Comparison of ENCODE assay signal across 24 mouse cellular contexts in the genomic region with DNA sequence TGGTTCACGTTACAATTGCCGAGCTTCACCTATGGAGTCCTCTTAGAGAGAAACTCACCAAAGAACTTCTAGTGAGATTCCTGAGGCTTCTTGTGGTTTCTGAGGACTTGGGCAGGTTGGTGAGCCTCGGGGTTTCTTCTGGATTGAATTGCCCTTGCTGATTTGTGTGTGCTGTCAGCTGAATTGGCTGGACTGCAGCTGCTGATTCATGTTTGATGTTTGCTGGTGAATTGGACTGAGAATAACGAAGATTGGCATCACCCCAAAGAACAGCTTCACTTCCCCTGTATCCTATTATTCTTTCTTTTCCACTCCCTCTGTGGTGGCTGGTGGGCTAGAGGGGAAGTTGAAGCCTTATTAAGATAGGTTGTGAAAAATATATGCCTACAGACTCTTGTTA.
"Had no signal": no experiment of that assay in that cellular context is flagged by ENCODE, and none has a peak within 500 bp of the region (broad histone marks: within the 10 kb centered on the region; RNA-seq: fewer than 3 reads in every experiment).

No protein-coding gene starts in this region.

- H3K27ac ChIP-seq: heart, embryonic 10.5 days; hindbrain, embryonic 10.5 days; hindbrain, embryonic 12.5 days; hindbrain, embryonic 14.5 days; intestine, embryonic 15.5 days; limb, embryonic 13.5 days; limb, embryonic 15.5 days; liver, embryonic 12.5 days; liver, embryonic 14.5 days had no signal

- H3K36me3 ChIP-seq: heart, embryonic 10.5 days; heart, embryonic 12.5 days; hindbrain, embryonic 10.5 days; hindbrain, embryonic 12.5 days; intestine, embryonic 15.5 days; limb, embryonic 13.5 days; limb, embryonic 15.5 days; liver, embryonic 12.5 days had no signal

- H3K9me3 ChIP-seq: heart, embryonic 10.5 days; heart, embryonic 12.5 days; hindbrain, embryonic 10.5 days; hindbrain, embryonic 12.5 days; intestine, embryonic 15.5 days; limb, embryonic 13.5 days; limb, embryonic 15.5 days; liver, embryonic 12.5 days had no signal

- H3K4me1 ChIP-seq: hindbrain, embryonic 12.5 days; liver, embryonic 12.5 days had no signal

- H3K9ac ChIP-seq: heart, embryonic 12.5 days; hindbrain, embryonic 12.5 days; hindbrain, embryonic 14.5 days; intestine, embryonic 15.5 days; limb, embryonic 13.5 days; limb, embryonic 15.5 days; liver, embryonic 12.5 days; liver, embryonic 14.5 days had no signal

- H3K4me2 ChIP-seq: heart, embryonic 12.5 days; hindbrain, embryonic 12.5 days; hindbrain, embryonic 14.5 days; intestine, embryonic 15.5 days; limb, embryonic 13.5 days; limb, embryonic 15.5 days; liver, embryonic 12.5 days had no signal

- H3K27me3 ChIP-seq: heart, embryonic 12.5 days; hindbrain, embryonic 12.5 days; intestine, embryonic 15.5 days had no signal

- H3K4me3 ChIP-seq: heart, embryonic 10.5 days; heart, embryonic 12.5 days; hindbrain, embryonic 10.5 days; hindbrain, embryonic 12.5 days; intestine, embryonic 15.5 days; limb, embryonic 13.5 days; limb, embryonic 15.5 days; liver, embryonic 12.5 days had no signal

- ATAC-seq: hindbrain, embryonic 16.5 days; inflammation-experienced regulatory T-cells, adult 6 months; intestine, embryonic 15.5 days; intestine, postnatal 0 days; liver, embryonic 12.5 days had no signal

- DNase-seq: gastrocnemius, postnatal 25 days; heart, adult 18-20 months; heart, postnatal 10 days; heart, postnatal 4 days; kidney, adult 18-20 months; kidney, adult 8-10 months; kidney, postnatal 10 days; kidney, postnatal 36 days; layer of hippocampus, adult 9-11 months; layer of hippocampus, postnatal 36 days; left cerebral cortex, postnatal 4 days had no signal
